Mouse (Mus musculus): ENCODE data around the gene Ifit1bl1. TPM values are rescaled to one million over a fixed set of nuclear protein-coding genes. Genes with fewer than 3 reads are reported as not detected.
A peak's percentile ranks its signal among the peaks of the same experiment; 100 is the strongest.

Gene Ifit1bl1
- total RNA-seq, 2 experiments from 2014 or later, result 1.1 to 1.2 TPM

- peak; percentile 73 for DNase-seq
- intact Hi-C loops (cut with DNase I), result loop anchor here (10.0 kb wide), 2 partner anchors 216 to 306 kb away; no protein-coding TSS in a partner anchor
Measured at GRCm38 (mm10) chr19:34550534-34551223, 51.1 kb downstream of the Ifit1bl1 start, which contains the start of gene Ifit2. Ifit2 (plus strand) TSS chr19:34550694.

DNA sequence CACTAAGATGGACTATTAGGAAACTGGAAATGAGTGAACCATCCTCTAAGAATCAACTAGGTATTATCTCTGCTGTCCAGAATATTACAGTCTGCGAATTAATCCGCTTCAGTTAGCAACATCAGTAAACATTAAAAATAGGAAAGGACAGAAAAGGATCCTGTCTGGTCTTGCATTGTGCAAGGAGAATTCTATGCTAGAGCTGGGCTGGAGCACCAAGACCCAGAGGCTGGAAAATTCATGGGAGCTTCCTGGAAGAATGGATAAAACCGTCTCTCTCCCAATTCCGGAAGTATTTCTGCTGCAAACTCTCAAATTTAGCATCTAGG lies 51.6 kb downstream of the Ifit1bl1 start:
- intact Hi-C loops (cut with DNase I), result loop anchor here (10.0 kb wide), 2 partner anchors 215 to 305 kb away; no protein-coding TSS in a partner anchor
- no peak for DNase-seq

- peak; percentile 72 for DNase-seq
- intact Hi-C loops (cut with DNase I), result loop anchor here (10.0 kb wide), 2 partner anchors 87 to 1173 kb away; no protein-coding TSS in a partner anchor
Measured at GRCm38 (mm10) chr19:34547976-34548375, 53.8 kb downstream of the Ifit1bl1 start.

DNA sequence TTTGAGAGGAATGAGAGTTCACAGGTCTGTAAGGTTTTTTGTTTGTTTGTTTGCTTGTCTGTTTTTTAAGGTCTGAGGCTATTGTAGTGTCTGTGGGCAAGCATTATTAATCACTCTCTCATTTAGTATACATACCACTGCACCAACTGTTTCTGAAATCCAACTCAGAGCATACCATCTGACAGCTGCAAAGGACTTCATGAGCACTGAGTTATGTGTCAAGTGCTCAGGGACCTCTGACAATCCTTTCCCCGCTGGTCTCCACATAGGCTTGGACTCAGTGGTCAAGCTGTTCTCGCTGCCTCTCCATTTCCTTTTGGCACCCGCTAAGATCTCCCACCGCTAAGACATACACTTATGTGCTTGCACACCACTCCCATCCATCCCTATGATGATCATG lies 55.5 kb downstream of the Ifit1bl1 start:
- DNase-seq, result no peak
- intact Hi-C loops (cut with DNase I), result loop anchor here (10.0 kb wide), 2 partner anchors 89 to 1171 kb away; no protein-coding TSS in a partner anchor

Other genes starting within 250 kb of the Ifit1bl1 start
- 1 to 10 TPM in 1 of 2 experiments, under 1 TPM in 1; 0.92 to 1.0 TPM for gene Ch25h, start 126.8 kb downstream of the Ifit1bl1 start, total RNA-seq (2021)
- gene Lipa, start 74.5 kb downstream of the Ifit1bl1 start, total RNA-seq (2021), result 10 to 100 TPM; 15.1 to 16.0 TPM
- 1 to 10 TPM; 6.3 to 7.2 TPM for gene Ifit2, start 51.3 kb downstream of the Ifit1bl1 start, total RNA-seq (2021)
- gene Ifit3, start 18.4 kb downstream of the Ifit1bl1 start, total RNA-seq (2021), result 1 to 10 TPM in 1 of 2 experiments, under 1 TPM in 1; 0.81 to 1.0 TPM
- gene Ifit3b, start 6.0 kb upstream of the Ifit1bl1 start, total RNA-seq (2021), result under 1 TPM in 1 of 2 experiments, not detected in 1; 0.34 TPM
- under 1 TPM; 0.28 to 0.30 TPM for gene Ifit1bl2, start 38.8 kb upstream of the Ifit1bl1 start, total RNA-seq (2021)
- gene Ifit1, start 38.9 kb upstream of the Ifit1bl1 start, total RNA-seq (2021), result under 1 TPM in 1 of 2 experiments, not detected in 1; 0.14 TPM
- 1 to 10 TPM; 2.5 to 2.6 TPM for gene Slc16a12, start 145.3 kb upstream of the Ifit1bl1 start, total RNA-seq (2021)